Mouse (Mus musculus): ENCODE data around the gene Glrb. TPM values are rescaled to one million over a fixed set of nuclear protein-coding genes. Genes with fewer than 3 reads are reported as not detected.

Gene Glrb
- polyA plus RNA-seq, 1 experiment from 2014 or later: 3.1 TPM

DNA sequence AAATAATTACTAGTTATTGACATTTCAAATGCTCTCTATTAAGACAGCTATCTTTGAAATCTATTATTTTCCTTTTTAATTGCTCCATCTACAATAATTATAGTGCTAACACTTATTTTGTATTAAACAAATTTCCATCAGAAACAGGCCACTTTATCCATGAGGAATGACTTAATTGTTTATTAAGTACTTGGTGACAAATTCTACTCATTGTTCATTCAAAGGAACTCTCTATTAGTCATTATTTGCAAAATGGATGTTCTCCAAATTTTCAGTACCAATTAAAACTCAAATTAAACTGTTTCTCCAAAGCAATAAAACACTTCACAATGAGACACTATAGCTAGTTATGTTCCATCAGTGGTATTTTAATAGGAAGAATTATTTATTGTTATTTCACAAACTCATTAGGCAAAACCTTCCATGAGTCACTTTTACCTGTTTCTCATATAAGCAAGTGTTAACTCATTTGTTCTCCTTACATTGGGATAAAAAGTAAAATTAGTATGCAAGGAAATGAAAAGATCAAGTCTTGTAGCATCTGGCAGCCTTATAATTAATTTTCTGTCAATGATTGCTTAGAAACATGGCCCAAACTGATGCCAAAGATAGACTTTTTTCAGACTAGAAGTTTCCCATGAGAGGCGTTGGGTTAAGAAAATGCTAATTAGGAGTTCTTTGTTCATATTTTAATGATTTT, 41.8 kb downstream of the Glrb start:
- 87% methylated on average over 1 of the region's 1 CpGs for WGBS
- DNase-seq (no peak), ATAC-seq (ENCODE audit: insufficient read depth) (no peak)
- Histone ChIP-seq H3K27me3 (ENCODE audit: insufficient read depth, low read length) (no peaks in the 10 kb centered on the region), H3K4me3 (ENCODE audit: low read depth, low read length) (no peak overlapping the region), H3K9ac (no peak overlapping the region), H3K4me1 (ENCODE audit: insufficient read depth) (no peaks in the 10 kb centered on the region), H3K27ac (ENCODE audit: low read depth) (no peak overlapping the region), H3K9me3 (ENCODE audit: low read depth, low read length) (no peaks in the 10 kb centered on the region), H3K36me3 (ENCODE audit: insufficient read depth) (no peaks in the 10 kb centered on the region), H3K4me2 (no peak overlapping the region)
- no peak for TF ChIP-seq CTCF (IDR thresholded peaks at IDR 0.05; ENCODE audit: low read depth)

GRCm38 (mm10) chr3:80867328-80867727, 46.1 kb downstream of the Glrb start:
- no peak overlapping the region for H3K27ac ChIP-seq (ENCODE audit: low read depth)
- no peaks in the 10 kb centered on the region for H3K36me3 ChIP-seq (ENCODE audit: insufficient read depth)
- ATAC-seq (ENCODE audit: insufficient read depth): no peak
- no peaks in the 10 kb centered on the region for H3K4me1 ChIP-seq (ENCODE audit: insufficient read depth)
- WGBS: 77% methylated on average over 3 of the region's 3 CpGs
- no peak overlapping the region for H3K4me3 ChIP-seq (ENCODE audit: low read depth, low read length)
- H3K9ac ChIP-seq: no peak overlapping the region
- no peak overlapping the region for H3K4me2 ChIP-seq
- H3K27me3 ChIP-seq (ENCODE audit: insufficient read depth, low read length): no peaks in the 10 kb centered on the region
- no peak for TF ChIP-seq CTCF (IDR thresholded peaks at IDR 0.05; ENCODE audit: low read depth)
- no peak for DNase-seq
- no peaks in the 10 kb centered on the region for H3K9me3 ChIP-seq (ENCODE audit: low read depth, low read length)

- H3K27ac ChIP-seq (ENCODE audit: low read depth): no peak overlapping the region
- H3K4me1 ChIP-seq (ENCODE audit: insufficient read depth): no peaks in the 10 kb centered on the region
- no peak overlapping the region for H3K9ac ChIP-seq
- ATAC-seq (ENCODE audit: insufficient read depth) (no peak), DNase-seq (no peak)
- 80% methylated on average over 3 of the region's 3 CpGs for WGBS
- H3K4me2 ChIP-seq: no peak overlapping the region
- no peak for TF ChIP-seq CTCF (IDR thresholded peaks at IDR 0.05; ENCODE audit: low read depth)
- H3K27me3 ChIP-seq (ENCODE audit: insufficient read depth, low read length): no peaks in the 10 kb centered on the region
- H3K9me3 ChIP-seq (ENCODE audit: low read depth, low read length): no peaks in the 10 kb centered on the region
- no peak overlapping the region for H3K4me3 ChIP-seq (ENCODE audit: low read depth, low read length)
- no peaks in the 10 kb centered on the region for H3K36me3 ChIP-seq (ENCODE audit: insufficient read depth)
These were observed 60.5 kb downstream of the Glrb start for GRCm38 (mm10) chr3:80852912-80853507.

DNA sequence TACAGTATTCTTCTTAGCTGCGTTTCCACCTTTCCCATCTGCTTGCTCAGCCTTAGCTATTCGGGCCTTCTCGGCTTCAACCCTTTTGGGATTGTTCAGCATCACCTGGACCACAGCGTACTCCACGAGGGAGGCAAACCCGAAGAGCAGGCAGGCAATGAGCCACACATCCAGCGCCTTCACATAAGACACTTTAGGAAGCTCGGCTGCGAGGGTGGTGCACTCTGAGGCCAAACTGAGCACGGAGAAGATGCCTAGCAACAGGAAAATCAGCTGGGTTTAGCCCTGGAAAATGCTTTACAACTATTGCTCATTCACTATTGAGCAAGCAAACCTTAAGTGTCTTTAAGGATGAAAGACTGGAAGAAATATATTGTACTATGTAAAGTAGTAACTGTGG, 62.5 kb downstream of the Glrb start:
- Histone ChIP-seq H3K36me3 (ENCODE audit: insufficient read depth) (no peaks in the 10 kb centered on the region), H3K4me3 (ENCODE audit: low read depth, low read length) (no peak overlapping the region), H3K9me3 (ENCODE audit: low read depth, low read length) (no peaks in the 10 kb centered on the region), H3K4me2 (no peak overlapping the region), H3K4me1 (ENCODE audit: insufficient read depth) (no peaks in the 10 kb centered on the region), H3K27me3 (ENCODE audit: insufficient read depth, low read length) (no peaks in the 10 kb centered on the region), H3K27ac (ENCODE audit: low read depth) (no peak overlapping the region), H3K9ac (no peak overlapping the region)
- DNase-seq (no peak), ATAC-seq (ENCODE audit: insufficient read depth) (no peak)
- TF ChIP-seq CTCF (IDR thresholded peaks at IDR 0.05; ENCODE audit: low read depth): no peak
- 78% methylated on average over 10 of the region's 10 CpGs for WGBS

- no peaks in the 10 kb centered on the region for H3K27me3 ChIP-seq (ENCODE audit: insufficient read depth, low read length)
- H3K27ac ChIP-seq (ENCODE audit: low read depth): no peak overlapping the region
- H3K4me1 ChIP-seq (ENCODE audit: insufficient read depth): no peaks in the 10 kb centered on the region
- WGBS: 67% methylated on average over 2 of the region's 2 CpGs
- TF ChIP-seq CTCF (IDR thresholded peaks at IDR 0.05; ENCODE audit: low read depth): no peak
- ATAC-seq (ENCODE audit: insufficient read depth): no peak
- H3K9me3 ChIP-seq (ENCODE audit: low read depth, low read length): no peaks in the 10 kb centered on the region
- no peak for DNase-seq
- no peak overlapping the region for H3K4me3 ChIP-seq (ENCODE audit: low read depth, low read length)
- H3K9ac ChIP-seq: no peak overlapping the region
- H3K4me2 ChIP-seq: no peak overlapping the region
- no peaks in the 10 kb centered on the region for H3K36me3 ChIP-seq (ENCODE audit: insufficient read depth)
These were observed 67.8 kb downstream of the Glrb start for GRCm38 (mm10) chr3:80845634-80846033.

DNA sequence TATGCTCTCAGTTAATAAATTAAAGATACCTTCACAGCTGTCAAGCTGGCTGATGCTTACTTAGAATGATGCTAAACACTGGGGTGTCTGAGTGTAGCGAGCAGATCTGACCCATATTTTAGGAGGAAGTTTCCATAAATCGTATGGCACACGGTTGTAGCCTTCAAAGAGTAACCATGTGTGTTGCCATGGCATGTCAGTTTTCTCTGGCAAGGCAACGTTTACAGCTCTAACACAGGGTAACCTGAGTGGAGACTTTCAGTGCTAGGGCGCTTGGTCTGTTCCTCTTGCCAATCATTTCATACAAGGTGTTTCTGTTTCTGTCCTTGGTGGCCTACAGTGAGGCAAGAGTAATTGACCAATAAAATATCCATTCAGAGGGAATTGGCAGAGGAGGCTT, 73.6 kb downstream of the Glrb start:
- Histone ChIP-seq H3K27ac (ENCODE audit: low read depth) (no peak overlapping the region), H3K27me3 (ENCODE audit: insufficient read depth, low read length) (no peaks in the 10 kb centered on the region), H3K9ac (no peak overlapping the region), H3K4me3 (ENCODE audit: low read depth, low read length) (no peak overlapping the region), H3K9me3 (ENCODE audit: low read depth, low read length) (no peaks in the 10 kb centered on the region), H3K4me2 (no peak overlapping the region), H3K4me1 (ENCODE audit: insufficient read depth) (no peaks in the 10 kb centered on the region), H3K36me3 (ENCODE audit: insufficient read depth) (no peaks in the 10 kb centered on the region)
- DNase-seq (no peak), ATAC-seq (ENCODE audit: insufficient read depth) (no peak)
- no peak for TF ChIP-seq CTCF (IDR thresholded peaks at IDR 0.05; ENCODE audit: low read depth)
- 66% methylated on average over 5 of the region's 5 CpGs for WGBS

- no peaks in the 10 kb centered on the region for H3K27me3 ChIP-seq (ENCODE audit: insufficient read depth, low read length)
- TF ChIP-seq CTCF (IDR thresholded peaks at IDR 0.05; ENCODE audit: low read depth): no peak
- no peak overlapping the region for H3K4me3 ChIP-seq (ENCODE audit: low read depth, low read length)
- ATAC-seq (ENCODE audit: insufficient read depth): peak; percentile 75
- DNase-seq: peak; percentile 79
- no peak overlapping the region for H3K4me2 ChIP-seq
- no peaks in the 10 kb centered on the region for H3K4me1 ChIP-seq (ENCODE audit: insufficient read depth)
- H3K27ac ChIP-seq (ENCODE audit: low read depth): no peak overlapping the region
- no peaks in the 10 kb centered on the region for H3K9me3 ChIP-seq (ENCODE audit: low read depth, low read length)
- 19% methylated on average over 3 of the region's 3 CpGs for WGBS
- H3K36me3 ChIP-seq (ENCODE audit: insufficient read depth): no peaks in the 10 kb centered on the region
- no peak overlapping the region for H3K9ac ChIP-seq
These were observed 75.9 kb downstream of the Glrb start for GRCm38 (mm10) chr3:80837583-80837982.
